Mouse (Mus musculus) midbrain, embryonic 12.5 days (tissue): ENCODE measurements at regions not wholly inside any gene's neighbourhood (a gene's known extent, or its start where the extent isn't known, plus 50 kb on each side); places are given as distances from the start of the nearest gene placed in this dataset.

Experiments
- ATAC-seq: fragments of 200-750 bp; cut with Nextera tagmentation; 2 replicates; pipeline ENCODE4 v1.8.0; 2017; ENCODE audit warnings: low read depth, moderate TSS enrichment, moderate library complexity; ENCODE audit not compliant: low FRiP score
- H3K27ac ChIP-seq: fragments of 300-500 bp; sonication (generic); replicated peaks from 2 replicates; pipeline ENCODE4 v1.5.1; 2016; ENCODE audit warnings: mild to moderate bottlenecking
- H3K27me3 ChIP-seq: fragments of 300-500 bp; sonication (generic); 2 replicates; pipeline ENCODE4 v1.6.1; 2016; ENCODE audit warnings: mild to moderate bottlenecking
- H3K36me3 ChIP-seq: fragments of 300-500 bp; sonication (generic); 2 replicates; pipeline ENCODE4 v1.6.1; 2016
- H3K4me1 ChIP-seq: fragments of 300-500 bp; sonication (generic); 2 replicates; pipeline ENCODE4 v1.6.1; 2016
- H3K4me2 ChIP-seq: fragments of 300-500 bp; sonication (generic); replicated peaks from 2 replicates; pipeline ENCODE4 v1.6.1; 2016; ENCODE audit warnings: mild to moderate bottlenecking, moderate library complexity
- H3K4me3 ChIP-seq: fragments of 300-500 bp; sonication (generic); 2 replicates; pipeline ENCODE4 v1.5.1; 2016; ENCODE audit warnings: mild to moderate bottlenecking
- H3K9ac ChIP-seq: fragments of 300-500 bp; sonication (generic); replicated peaks from 2 replicates; pipeline ENCODE4 v1.6.1; 2016; ENCODE audit warnings: mild to moderate bottlenecking, moderate library complexity
- H3K9me3 ChIP-seq: fragments of 300-500 bp; sonication (generic); 2 replicates; pipeline ENCODE4 v1.6.1; 2016; ENCODE audit warnings: mild to moderate bottlenecking
- WGBS: fragments of 180-500 bp; shearing (Covaris S2); methylation state at CpG from one replicate; pipeline ENCODE4 v1.1.7; 2016; 5-methylcytosine and 5-hydroxymethylcytosine counted together

- Histone ChIP-seq H3K4me3 (no peak overlapping the region), H3K27ac (0 out of 2 replicates have a peak overlapping the region, but pooled peaks have one; percentile 20), H3K4me2 (no peak overlapping the region), H3K9me3 (no peaks in the 10 kb centered on the region), H3K27me3 (no peaks in the 10 kb centered on the region), H3K36me3 (no peaks in the 10 kb centered on the region), H3K9ac (no peak overlapping the region), H3K4me1 (no peaks in the 10 kb centered on the region)
- 69% methylated on average over 10 of the region's 10 CpGs for WGBS
- ATAC-seq, result no peak
These were observed 79.8 kb upstream of the Bmp2k start for GRCm38 (mm10) chr5:96917596-96918258.

GRCm38 (mm10) chr5:96919149-96919548 is 78.3 kb upstream of the Bmp2k start:
- 90% methylated on average over 6 of the region's 6 CpGs for WGBS
- H3K9me3 ChIP-seq, result no peaks in the 10 kb centered on the region
- no peaks in the 10 kb centered on the region for H3K36me3 ChIP-seq
- H3K27me3 ChIP-seq, result no peaks in the 10 kb centered on the region
- no peak for ATAC-seq
- no peak overlapping the region for H3K4me3 ChIP-seq
- H3K9ac ChIP-seq, result no peak overlapping the region
- H3K4me1 ChIP-seq, result no peaks in the 10 kb centered on the region
- no peak overlapping the region for H3K4me2 ChIP-seq
- no peak overlapping the region for H3K27ac ChIP-seq

GRCm38 (mm10) chr5:96921037-96921436 is 76.5 kb upstream of the Bmp2k start:
- Histone ChIP-seq H3K4me3 (no peak overlapping the region), H3K27ac (no peak overlapping the region), H3K36me3 (no peaks in the 10 kb centered on the region), H3K4me1 (no peaks in the 10 kb centered on the region), H3K9ac (no peak overlapping the region), H3K4me2 (no peak overlapping the region), H3K9me3 (no peaks in the 10 kb centered on the region), H3K27me3 (no peaks in the 10 kb centered on the region)
- ATAC-seq, result no peak
- 86% methylated on average over 6 of the region's 6 CpGs for WGBS

- no peak for ATAC-seq
- Histone ChIP-seq H3K4me1 (no peaks in the 10 kb centered on the region), H3K27me3 (no peaks in the 10 kb centered on the region), H3K4me3 (no peak overlapping the region), H3K9ac (no peak overlapping the region), H3K9me3 (no peaks in the 10 kb centered on the region), H3K27ac (no peak overlapping the region), H3K36me3 (no peaks in the 10 kb centered on the region), H3K4me2 (no peak overlapping the region)
- 89% methylated on average over 6 of the region's 6 CpGs for WGBS
These were observed 76.0 kb upstream of the Bmp2k start for GRCm38 (mm10) chr5:96921511-96921910.

GRCm38 (mm10) chr5:96921973-96922715 is 75.3 kb upstream of the Bmp2k start:
- H3K27ac ChIP-seq, result no peak overlapping the region
- H3K9ac ChIP-seq, result no peak overlapping the region
- no peak overlapping the region for H3K4me2 ChIP-seq
- H3K36me3 ChIP-seq, result no peaks in the 10 kb centered on the region
- WGBS, result 73% methylated on average over 11 of the region's 11 CpGs
- no peaks in the 10 kb centered on the region for H3K4me1 ChIP-seq
- ATAC-seq, result no peak
- no peaks in the 10 kb centered on the region for H3K27me3 ChIP-seq
- H3K4me3 ChIP-seq, result no peak overlapping the region
- H3K9me3 ChIP-seq, result no peaks in the 10 kb centered on the region

GRCm38 (mm10) chr5:96922716-96923076 is 74.8 kb upstream of the Bmp2k start:
- 48% methylated on average over 4 of the region's 4 CpGs for WGBS
- H3K4me3 ChIP-seq, result no peak overlapping the region
- no peak overlapping the region for H3K27ac ChIP-seq
- H3K9ac ChIP-seq, result no peak overlapping the region
- H3K4me1 ChIP-seq, result no peaks in the 10 kb centered on the region
- H3K9me3 ChIP-seq, result no peaks in the 10 kb centered on the region
- no peak overlapping the region for H3K4me2 ChIP-seq
- no peaks in the 10 kb centered on the region for H3K27me3 ChIP-seq
- ATAC-seq, result no peak
- H3K36me3 ChIP-seq, result no peaks in the 10 kb centered on the region

GRCm38 (mm10) chr5:96923526-96923925 is 74.0 kb upstream of the Bmp2k start:
- Histone ChIP-seq H3K9me3 (no peaks in the 10 kb centered on the region), H3K36me3 (no peaks in the 10 kb centered on the region), H3K27me3 (no peaks in the 10 kb centered on the region), H3K4me3 (no peak overlapping the region), H3K4me2 (no peak overlapping the region), H3K9ac (no peak overlapping the region), H3K27ac (no peak overlapping the region), H3K4me1 (no peaks in the 10 kb centered on the region)
- ATAC-seq, result no peak
- WGBS, result 97% methylated on average over 1 of the region's 1 CpGs

GRCm38 (mm10) chr5:96924736-96925429 is 72.6 kb upstream of the Bmp2k start:
- Histone ChIP-seq H3K27me3 (no peaks in the 10 kb centered on the region), H3K27ac (no peak overlapping the region), H3K9me3 (no peaks in the 10 kb centered on the region), H3K4me2 (no peak overlapping the region), H3K36me3 (no peaks in the 10 kb centered on the region), H3K9ac (no peak overlapping the region), H3K4me1 (no peaks in the 10 kb centered on the region), H3K4me3 (no peak overlapping the region)
- WGBS, result 94% methylated on average over 7 of the region's 7 CpGs
- no peak for ATAC-seq

- 84% methylated on average over 2 of the region's 2 CpGs for whole genome bisulfite sequencing
- no peaks in the 10 kb centered on the region for H3K27me3 ChIP-seq
- H3K36me3 ChIP-seq, result no peaks in the 10 kb centered on the region
- H3K9me3 ChIP-seq, result no peaks in the 10 kb centered on the region
- no peak overlapping the region for H3K27ac ChIP-seq
- no peak for ATAC-seq
- no peak overlapping the region for H3K9ac ChIP-seq
- no peaks in the 10 kb centered on the region for H3K4me1 ChIP-seq
- H3K4me2 ChIP-seq, result no peak overlapping the region
- no peak overlapping the region for H3K4me3 ChIP-seq
These were observed 71.5 kb upstream of the Bmp2k start for GRCm38 (mm10) chr5:96925943-96926342.

- Histone ChIP-seq H3K27ac (no peak overlapping the region), H3K36me3 (no peaks in the 10 kb centered on the region), H3K9me3 (no peaks in the 10 kb centered on the region), H3K27me3 (no peaks in the 10 kb centered on the region), H3K4me3 (no peak overlapping the region), H3K4me1 (no peaks in the 10 kb centered on the region), H3K4me2 (no peak overlapping the region), H3K9ac (no peak overlapping the region)
- no peak for ATAC-seq
- 66% methylated on average over 2 of the region's 2 CpGs for WGBS
These were observed 66.4 kb upstream of the Bmp2k start for GRCm38 (mm10) chr5:96931091-96931490.

GRCm38 (mm10) chr5:96931576-96932152 is 65.8 kb upstream of the Bmp2k start:
- Histone ChIP-seq H3K36me3 (no peaks in the 10 kb centered on the region), H3K9ac (no peak overlapping the region), H3K9me3 (no peaks in the 10 kb centered on the region), H3K27me3 (no peaks in the 10 kb centered on the region), H3K27ac (no peak overlapping the region), H3K4me1 (no peaks in the 10 kb centered on the region), H3K4me2 (no peak overlapping the region), H3K4me3 (no peak overlapping the region)
- 69% methylated on average over 4 of the region's 4 CpGs for WGBS
- no peak for ATAC-seq

- H3K27ac ChIP-seq, result no peak overlapping the region
- WGBS, result 81% methylated on average over 3 of the region's 3 CpGs
- H3K4me1 ChIP-seq, result no peaks in the 10 kb centered on the region
- no peaks in the 10 kb centered on the region for H3K36me3 ChIP-seq
- H3K4me2 ChIP-seq, result no peak overlapping the region
- H3K9me3 ChIP-seq, result no peaks in the 10 kb centered on the region
- no peak overlapping the region for H3K9ac ChIP-seq
- no peaks in the 10 kb centered on the region for H3K27me3 ChIP-seq
- H3K4me3 ChIP-seq, result no peak overlapping the region
- ATAC-seq, result no peak
These were observed 61.2 kb upstream of the Bmp2k start for GRCm38 (mm10) chr5:96936239-96936638.
